Mouse (Mus musculus): ENCODE data around the gene Fbxo11.

- TF ChIP-seq CTCF (IDR thresholded peaks at IDR 0.05; ENCODE audit: low read depth, low read length), result no peak
- no peak for TF ChIP-seq POLR2A (IDR thresholded peaks at IDR 0.05; ENCODE audit: extremely low read depth, insufficient read depth, low read length)
These were observed 602 bp downstream of the Fbxo11 start for GRCm38 (mm10) chr17:88064347-88065030.
